Mouse (Mus musculus) cerebellum, adult 11 months (tissue): ENCODE results near the gene Mrfap1.
A peak's percentile ranks its signal among the peaks of the same experiment; 100 is the strongest.

ENCODE experiments used
- DNase-seq: peaks from one replicate; pipeline ENCODE4 v3.0.0; 2022

The Mrfap1 gene

GRCm38 (mm10) chr5:36778901-36779300 lies 17.7 kb downstream of the Mrfap1 start:
- DNase-seq: no peak

- DNase-seq: no peak
These were observed 19.4 kb downstream of the Mrfap1 start for GRCm38 (mm10) chr5:36777186-36777585.

GRCm38 (mm10) chr5:36776021-36776575 lies 20.5 kb downstream of the Mrfap1 start:
- DNase-seq: no peak

- no peak for DNase-seq
These were observed 21.3 kb downstream of the Mrfap1 start for GRCm38 (mm10) chr5:36775317-36775716.

GRCm38 (mm10) chr5:36772586-36772985 lies 24.0 kb downstream of the Mrfap1 start:
- DNase-seq: no peak

GRCm38 (mm10) chr5:36769603-36770002 lies 27.0 kb downstream of the Mrfap1 start:
- no peak for DNase-seq

- peak; percentile 45 for DNase-seq
These were observed 29.4 kb downstream of the Mrfap1 start for GRCm38 (mm10) chr5:36766958-36767703.

GRCm38 (mm10) chr5:36759848-36760247 lies 36.7 kb downstream of the Mrfap1 start:
- DNase-seq: no peak

GRCm38 (mm10) chr5:36757033-36757432 lies 39.5 kb downstream of the Mrfap1 start:
- no peak for DNase-seq

GRCm38 (mm10) chr5:36750119-36751078 lies 46.2 kb downstream of the Mrfap1 start:
- DNase-seq: no peak

GRCm38 (mm10) chr5:36748536-36749061 lies 48.0 kb downstream of the Mrfap1 start, which contains the start of gene Bloc1s4:
Gene Bloc1s4, minus strand, starts transcription at chr5:36748650.
- peak; percentile 87 for DNase-seq

GRCm38 (mm10) chr5:36747794-36748535 lies 48.6 kb downstream of the Mrfap1 start:
- DNase-seq: no peak

GRCm38 (mm10) chr5:36747071-36747470 lies 49.5 kb downstream of the Mrfap1 start:
- DNase-seq: no peak
